Mouse (Mus musculus): ENCODE measurements around the gene Man2c1. TPM values are rescaled to one million over a fixed set of nuclear protein-coding genes. Genes with fewer than 3 reads are reported as not detected.

Gene Man2c1
- total RNA-seq, 2 experiments from 2014 or later = 140 to 148 TPM

GRCm38 (mm10) chr9:57152331-57152730 lies 21.8 kb downstream of the Man2c1 start:
- intact Hi-C loops (cut with DNase I) = no loop called here
- DNase-seq (ENCODE audit: extremely low spot score in 1 of 2, low spot score in 2 of 2) = no peak

- no peak for DNase-seq (ENCODE audit: extremely low spot score in 1 of 2, low spot score in 2 of 2)
- intact Hi-C loops (cut with DNase I) = no loop called here
Observed at GRCm38 (mm10) chr9:57156383-57156782, 25.9 kb downstream of the Man2c1 start.

- intact Hi-C loops (cut with DNase I) = no loop called here
Observed at GRCm38 (mm10) chr9:57156823-57157222, 26.3 kb downstream of the Man2c1 start.

GRCm38 (mm10) chr9:57157499-57157898 lies 27.0 kb downstream of the Man2c1 start:
- intact Hi-C loops (cut with DNase I) = no loop called here
- no peak for DNase-seq (ENCODE audit: extremely low spot score in 1 of 2, low spot score in 2 of 2)

More at GRCm38 (mm10) chr9:57156823-57157222, 26.3 kb downstream of the Man2c1 start:
- no peak for DNase-seq (ENCODE audit: extremely low spot score in 1 of 2, low spot score in 2 of 2)

GRCm38 (mm10) chr9:57158013-57158470 lies 27.6 kb downstream of the Man2c1 start, which contains the start of gene Commd4:
TSS of gene Commd4 (minus strand) at chr9:57158331.
- peak; percentile 94 to 95 for DNase-seq (ENCODE audit: extremely low spot score in 1 of 2, low spot score in 2 of 2)
- intact Hi-C loops (cut with DNase I) = no loop called here

GRCm38 (mm10) chr9:57158506-57158905 lies 28.0 kb downstream of the Man2c1 start:
- DNase-seq (ENCODE audit: extremely low spot score in 1 of 2, low spot score in 2 of 2) = no peak
- intact Hi-C loops (cut with DNase I) = no loop called here

- peak in 1 of 2 experiments; percentile 31 for DNase-seq (ENCODE audit: extremely low spot score in 1 of 2, low spot score in 2 of 2)
- intact Hi-C loops (cut with DNase I) = loop anchor here (5.0 kb wide), 2 partner anchors 60 to 270 kb away; no protein-coding TSS in a partner anchor
Observed at GRCm38 (mm10) chr9:57162496-57162895, 32.0 kb downstream of the Man2c1 start.

GRCm38 (mm10) chr9:57163137-57163536 lies 32.6 kb downstream of the Man2c1 start:
- intact Hi-C loops (cut with DNase I) = loop anchor here (5.0 kb wide), 2 partner anchors 59 to 269 kb away; no protein-coding TSS in a partner anchor
- no peak for DNase-seq (ENCODE audit: extremely low spot score in 1 of 2, low spot score in 2 of 2)

- no peak for DNase-seq (ENCODE audit: extremely low spot score in 1 of 2, low spot score in 2 of 2)
- intact Hi-C loops (cut with DNase I) = loop anchor here (5.0 kb wide), 1 partner anchor 36 kb away; no protein-coding TSS in a partner anchor
Observed at GRCm38 (mm10) chr9:57166173-57166572, 35.7 kb downstream of the Man2c1 start.

GRCm38 (mm10) chr9:57168411-57168810 lies 37.9 kb downstream of the Man2c1 start:
- DNase-seq (ENCODE audit: extremely low spot score in 1 of 2, low spot score in 2 of 2) = no peak
- intact Hi-C loops (cut with DNase I) = loop anchor here (5.0 kb wide), 1 partner anchor 34 kb away; no protein-coding TSS in a partner anchor

Other genes starting within 250 kb of the Man2c1 start
- gene Snx33, start 202.3 kb upstream of the Man2c1 start, total RNA-seq (2021) = 1 to 10 TPM; 3.4 to 4.1 TPM
- gene Imp3, start 193.2 kb upstream of the Man2c1 start, total RNA-seq (2021) = 10 to 100 TPM; 49.0 to 55.8 TPM
- 10 to 100 TPM; 16.3 to 17.3 TPM for gene Snupn, start 179.8 kb upstream of the Man2c1 start, total RNA-seq (2021)
- gene Ptpn9, start 135.8 kb upstream of the Man2c1 start, total RNA-seq (2021) = 10 to 100 TPM; 27.1 to 28.5 TPM
- 10 to 100 TPM; 29.5 to 34.8 TPM for gene Sin3a, start 58.6 kb upstream of the Man2c1 start, total RNA-seq (2021)
- 1 to 10 TPM; 7.6 to 8.0 TPM for gene Neil1, start 17.6 kb downstream of the Man2c1 start, total RNA-seq (2021)
- gene Commd4, start 27.6 kb downstream of the Man2c1 start, total RNA-seq (2021) = 10 to 100 TPM; 81.8 to 90.4 TPM
- gene Trcg1, start 105.9 kb downstream of the Man2c1 start, total RNA-seq (2021) = not detected
- 10 to 100 TPM; 12.1 to 15.7 TPM for gene 1700017B05Rik, start 131.9 kb downstream of the Man2c1 start, total RNA-seq (2021)